Mouse (Mus musculus) cerebellum, postnatal 25 days (tissue): ENCODE data around the gene Gbp9.
A peak's percentile ranks its signal among the peaks of the same experiment; 100 is the strongest.
"Not testable (repeated sequence)": the region's sequence is repeated elsewhere in the genome, so short reads cannot be mapped to it uniquely, and the experiment has no call there.

Source experiments
- DNase-seq, 2 experiments: peaks; one replicate each; pipeline ENCODE4 v3.0.0; 2021; ENCODE audit warnings: mixed read lengths in 2 of 2

Gene Gbp9

GRCm38 (mm10) chr5:105139409-105140088 lies at the start of gene Gbp9, which contains the start of the genes Gbp8 and Gbp4:
Gbp9 (minus strand) TSS chr5:105139539.
Gbp8 (minus strand) TSS chr5:105139540.
Gbp4 (minus strand) TSS chr5:105139586.
- DNase-seq = not testable (repeated sequence)

GRCm38 (mm10) chr5:105181446-105181845 lies 42.1 kb upstream of the Gbp9 start:
- DNase-seq = no peak

GRCm38 (mm10) chr5:105156582-105156981 lies 17.2 kb upstream of the Gbp9 start:
- DNase-seq = no peak

GRCm38 (mm10) chr5:105154049-105154448 lies 14.7 kb upstream of the Gbp9 start:
- no peak for DNase-seq

- not testable (repeated sequence) for DNase-seq
These were observed 8.7 kb upstream of the Gbp9 start for GRCm38 (mm10) chr5:105148062-105148461.

GRCm38 (mm10) chr5:105146447-105146846 lies 7.1 kb upstream of the Gbp9 start:
- no peak for DNase-seq

- DNase-seq = not testable (repeated sequence)
These were observed 6.4 kb upstream of the Gbp9 start for GRCm38 (mm10) chr5:105145731-105146130.

- DNase-seq = not testable (repeated sequence)
These were observed 911 bp upstream of the Gbp9 start for GRCm38 (mm10) chr5:105140089-105140810.

GRCm38 (mm10) chr5:105138906-105139305 lies 433 bp downstream of the Gbp9 start:
- DNase-seq = no peak

GRCm38 (mm10) chr5:105136706-105137304 lies 2.5 kb downstream of the Gbp9 start:
- not testable (repeated sequence) for DNase-seq

- peak; percentile 5 to 13 for DNase-seq
These were observed 17.6 kb downstream of the Gbp9 start for GRCm38 (mm10) chr5:105121731-105122130.

- no peak for DNase-seq
These were observed 23.6 kb downstream of the Gbp9 start for GRCm38 (mm10) chr5:105115740-105116139.

- DNase-seq = no peak
These were observed 24.6 kb downstream of the Gbp9 start for GRCm38 (mm10) chr5:105114696-105115095.

GRCm38 (mm10) chr5:105113656-105114055 lies 25.7 kb downstream of the Gbp9 start:
- DNase-seq = no peak

GRCm38 (mm10) chr5:105110271-105110852 lies 29.0 kb downstream of the Gbp9 start:
- peak in 1 of 2 experiments; percentile 2 for DNase-seq

GRCm38 (mm10) chr5:105109775-105110174 lies 29.6 kb downstream of the Gbp9 start:
- not testable (repeated sequence) for DNase-seq

- DNase-seq = not testable (repeated sequence)
These were observed 33.6 kb downstream of the Gbp9 start for GRCm38 (mm10) chr5:105105689-105106088.

GRCm38 (mm10) chr5:105081900-105082299 lies 57.4 kb downstream of the Gbp9 start:
- no peak for DNase-seq

- not testable (repeated sequence) for DNase-seq
These were observed 71.0 kb downstream of the Gbp9 start for GRCm38 (mm10) chr5:105068356-105068755.

GRCm38 (mm10) chr5:105064443-105064842 lies 74.9 kb downstream of the Gbp9 start:
- not testable (repeated sequence) for DNase-seq

- DNase-seq = no peak
These were observed 76.0 kb downstream of the Gbp9 start for GRCm38 (mm10) chr5:105063321-105063720.

- not testable (repeated sequence) for DNase-seq
These were observed 76.9 kb downstream of the Gbp9 start for GRCm38 (mm10) chr5:105062403-105062802.

- no peak for DNase-seq
These were observed 79.1 kb downstream of the Gbp9 start for GRCm38 (mm10) chr5:105060224-105060623.
